Mouse (Mus musculus): ENCODE results near the gene Gripap1. TPM values are rescaled to one million over a fixed set of nuclear protein-coding genes. Genes with fewer than 3 reads are reported as not detected.
"Not testable (repeated sequence)": the region's sequence is repeated elsewhere in the genome, so short reads cannot be mapped to it uniquely, and the experiment has no call there.

The Gripap1 gene
- total RNA-seq, 2 experiments from 2014 or later: 25.1 to 25.4 TPM

DNA sequence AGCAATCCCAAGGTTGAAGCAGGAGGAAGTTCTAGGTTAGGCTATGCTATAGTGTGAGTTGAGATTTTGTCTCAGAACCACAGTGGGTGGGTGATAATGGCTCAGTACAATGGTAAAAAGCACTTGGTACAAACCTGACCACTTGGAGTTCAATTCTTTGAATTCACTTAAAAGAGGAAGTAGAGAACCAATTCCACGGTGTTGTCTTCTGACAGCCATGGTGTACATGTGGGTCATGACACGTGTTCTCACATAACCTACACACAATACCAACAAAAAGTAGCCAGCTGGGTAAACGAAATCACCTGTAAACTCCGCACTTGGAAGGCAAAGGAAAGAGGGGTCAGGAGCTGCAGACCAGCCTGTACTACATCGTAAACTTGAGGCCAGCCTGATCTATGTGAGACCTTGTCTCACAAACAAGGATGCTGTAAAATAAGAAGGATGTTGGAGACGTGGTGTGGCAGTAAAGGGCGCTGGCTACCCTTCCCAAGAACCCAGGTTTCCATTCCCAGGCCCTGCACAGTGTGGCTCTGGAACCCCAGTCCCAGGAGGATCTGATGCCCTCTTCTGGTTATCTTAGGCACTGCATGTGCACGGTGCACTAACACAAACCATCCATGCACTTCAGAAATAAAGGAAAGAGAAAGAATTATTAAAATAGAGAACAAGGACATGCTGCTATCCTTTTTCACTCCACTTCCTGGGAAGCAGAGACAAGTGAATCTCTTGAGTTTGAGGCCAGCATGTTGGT, 13.1 kb upstream of the Gripap1 start:
- intact Hi-C loops (cut with DNase I): loop anchor here (2.0 kb wide), 2 partner anchors 14 to 22 kb away; partner anchors contain the start of gene Tfe3
- DNase-seq: peak; percentile 44 to 69

- no peak for DNase-seq
- intact Hi-C loops (cut with DNase I): no loop called here
Measured at GRCm38 (mm10) chrX:7778450-7779244, 10.9 kb upstream of the Gripap1 start.

- intact Hi-C loops (cut with DNase I): no loop called here
- no peak for DNase-seq
Measured at GRCm38 (mm10) chrX:7779294-7779693, 10.3 kb upstream of the Gripap1 start.

- intact Hi-C loops (cut with DNase I): loop anchor here (10.0 kb wide), 1 partner anchor 458 kb away; no protein-coding TSS in a partner anchor
- DNase-seq: no peak
Measured at GRCm38 (mm10) chrX:7782603-7783092, 6.9 kb upstream of the Gripap1 start.

DNA sequence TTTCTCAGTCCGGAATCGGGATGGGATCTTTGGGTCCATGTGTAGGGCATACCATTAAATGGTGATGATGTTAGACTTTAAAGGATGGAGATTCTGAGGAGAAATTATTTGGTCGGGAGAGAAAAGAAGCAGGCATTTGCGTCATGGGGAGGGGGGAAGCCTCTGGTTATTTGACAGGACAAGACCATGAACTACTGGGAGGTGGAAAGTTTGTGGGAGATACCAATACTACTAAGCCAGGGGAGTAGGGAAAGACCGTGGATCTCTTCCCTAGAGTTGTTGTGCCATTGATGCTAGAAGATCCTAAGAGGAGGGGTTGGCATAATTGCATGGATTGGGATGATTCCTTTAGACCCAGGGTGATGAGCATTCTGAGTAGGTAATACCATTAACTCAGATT, 744 bp downstream of the Gripap1 start:
- intact Hi-C loops (cut with DNase I): loop anchor here (5.0 to 10.0 kb wide), 2 partner anchors 38 to 94 kb away; partner anchors contain the start of genes Ccdc120 and Slc35a2
- DNase-seq: no peak

GRCm38 (mm10) chrX:7793361-7793760, 3.8 kb downstream of the Gripap1 start:
- intact Hi-C loops (cut with DNase I): loop anchor here (5.0 to 10.0 kb wide), 2 partner anchors 41 to 91 kb away; partner anchors contain the start of genes Ccdc120 and Slc35a2

GRCm38 (mm10) chrX:7795016-7795415, 5.5 kb downstream of the Gripap1 start:
- intact Hi-C loops (cut with DNase I): loop anchor here (10.0 kb wide), 1 partner anchor 90 kb away; the partner anchor contains the start of gene Slc35a2
- peak; percentile 34 to 37 for DNase-seq

More at GRCm38 (mm10) chrX:7793361-7793760, 3.8 kb downstream of the Gripap1 start:
- DNase-seq: no peak

DNA sequence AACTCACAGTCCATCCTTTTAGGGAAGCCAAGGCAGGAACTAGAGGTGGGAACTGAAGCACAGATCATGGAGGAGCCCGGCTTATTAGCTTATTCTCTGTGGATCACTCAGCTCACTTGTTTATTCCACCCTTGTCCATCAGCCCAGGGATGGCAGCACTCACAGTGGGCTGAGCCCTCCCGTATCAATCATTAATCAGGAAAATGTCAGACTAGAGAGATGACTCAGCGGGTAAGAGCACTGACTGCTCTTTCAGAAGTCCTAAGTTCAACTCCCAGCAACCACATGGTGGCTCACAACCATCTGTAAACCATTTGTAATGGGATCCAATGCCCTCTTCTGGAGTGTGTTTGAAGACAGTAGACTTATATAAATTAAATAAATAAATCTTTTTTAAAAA, 7.8 kb downstream of the Gripap1 start:
- intact Hi-C loops (cut with DNase I): loop anchor here (10.0 kb wide), 1 partner anchor 87 kb away; the partner anchor contains the start of gene Slc35a2

GRCm38 (mm10) chrX:7802157-7802556, 12.6 kb downstream of the Gripap1 start:
- intact Hi-C loops (cut with DNase I): not testable (repeated sequence)

More for the DNA sequence above, 7.8 kb downstream of the Gripap1 start:
- DNase-seq: no peak

GRCm38 (mm10) chrX:7815016-7815415, 25.5 kb downstream of the Gripap1 start:
- DNase-seq; intact Hi-C loops (cut with DNase I): not testable (repeated sequence)

More at GRCm38 (mm10) chrX:7802157-7802556, 12.6 kb downstream of the Gripap1 start:
- not testable (repeated sequence) for DNase-seq

DNA sequence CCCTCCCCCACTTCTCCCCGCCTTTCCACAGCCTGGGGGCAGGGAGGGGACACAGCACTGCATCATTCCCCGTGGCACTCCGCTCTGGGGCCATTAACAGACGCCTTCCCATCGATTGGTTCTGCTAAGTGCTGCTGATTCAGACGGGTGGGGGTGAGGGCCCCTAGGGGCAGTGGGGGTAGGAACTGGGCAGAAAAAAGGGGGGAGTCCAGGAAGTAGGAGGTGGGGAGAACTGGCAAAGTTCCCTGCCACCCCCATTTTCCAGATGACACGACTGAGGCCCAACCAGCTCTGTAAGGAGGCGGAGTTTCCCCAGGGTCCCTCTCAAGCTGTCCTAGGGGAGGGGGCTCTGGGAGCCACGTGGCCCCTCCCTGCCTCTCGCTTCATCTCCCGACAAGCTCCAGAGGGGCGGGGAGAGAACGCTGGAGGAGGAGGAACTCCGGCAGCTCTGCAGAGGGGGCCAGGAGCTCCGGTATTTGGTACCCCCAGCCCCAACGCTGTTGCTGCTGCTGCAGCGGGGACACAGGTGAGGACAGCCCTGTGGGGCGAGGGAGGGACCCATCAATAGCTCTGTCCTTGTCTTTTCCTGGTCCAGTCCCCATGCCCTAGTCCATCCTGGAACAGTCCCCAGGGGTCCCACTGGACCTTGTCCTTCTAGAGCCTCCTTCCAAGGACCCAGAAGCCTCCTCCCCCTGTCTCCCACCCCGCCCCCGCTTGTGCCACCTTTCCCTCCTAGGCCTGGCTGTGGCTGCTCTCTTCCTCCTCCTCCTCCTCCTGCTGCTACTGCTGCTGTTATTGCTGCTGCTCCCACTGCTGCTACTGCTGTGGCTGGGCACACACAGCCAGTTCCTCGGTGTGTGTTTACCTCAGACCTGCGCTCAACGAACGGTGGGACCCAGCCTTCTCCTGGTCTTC, 32.6 kb downstream of the Gripap1 start, which contains the start of gene Kcnd1:
Gene Kcnd1 (plus strand): TSS at position 425 of the 915 bp plus-strand sequence.
- peak in 1 of 2 experiments; percentile 1 for DNase-seq
- intact Hi-C loops (cut with DNase I): no loop called here

GRCm38 (mm10) chrX:7837146-7837545, 47.6 kb downstream of the Gripap1 start:
- no peak for DNase-seq
- intact Hi-C loops (cut with DNase I): no loop called here

- intact Hi-C loops (cut with DNase I): no loop called here
- DNase-seq: no peak
Measured at GRCm38 (mm10) chrX:7840842-7841162, 51.2 kb downstream of the Gripap1 start.

- DNase-seq: peak; percentile 90
- intact Hi-C loops (cut with DNase I): no loop called here
Measured at GRCm38 (mm10) chrX:7841163-7842162, 51.9 kb downstream of the Gripap1 start, which contains the start of gene Otud5. TSS of gene Otud5 (plus strand) at chrX:7841364.

- no peak for DNase-seq
- intact Hi-C loops (cut with DNase I): no loop called here
Measured at GRCm38 (mm10) chrX:7842318-7842717, 52.8 kb downstream of the Gripap1 start.

- no peak for DNase-seq
- intact Hi-C loops (cut with DNase I): no loop called here
Measured at GRCm38 (mm10) chrX:7847845-7848244, 58.3 kb downstream of the Gripap1 start.

DNA sequence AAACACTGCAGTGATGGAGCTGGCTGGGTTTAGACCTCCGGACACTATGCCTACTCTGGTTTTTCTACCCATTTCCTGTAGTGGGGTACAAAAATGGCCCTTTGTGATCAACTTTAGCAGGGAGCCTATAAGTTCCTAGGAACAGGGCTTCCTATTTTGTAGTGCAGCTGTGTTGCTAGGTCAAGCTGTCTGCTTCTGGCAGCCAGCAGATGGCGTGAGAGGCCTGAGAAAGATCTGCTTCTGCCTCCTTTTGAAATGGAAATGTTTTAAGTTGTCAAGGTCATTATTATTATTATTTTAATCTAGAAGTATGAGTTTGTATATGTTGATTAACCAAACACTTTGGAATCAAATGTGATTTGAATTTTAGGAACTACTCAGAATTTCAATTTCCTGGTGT, 65.0 kb downstream of the Gripap1 start:
- intact Hi-C loops (cut with DNase I): loop anchor here (5.0 kb wide), 1 partner anchor 163 kb away; the partner anchor contains the start of gene Glod5
- DNase-seq: peak; percentile 26 to 33

DNA sequence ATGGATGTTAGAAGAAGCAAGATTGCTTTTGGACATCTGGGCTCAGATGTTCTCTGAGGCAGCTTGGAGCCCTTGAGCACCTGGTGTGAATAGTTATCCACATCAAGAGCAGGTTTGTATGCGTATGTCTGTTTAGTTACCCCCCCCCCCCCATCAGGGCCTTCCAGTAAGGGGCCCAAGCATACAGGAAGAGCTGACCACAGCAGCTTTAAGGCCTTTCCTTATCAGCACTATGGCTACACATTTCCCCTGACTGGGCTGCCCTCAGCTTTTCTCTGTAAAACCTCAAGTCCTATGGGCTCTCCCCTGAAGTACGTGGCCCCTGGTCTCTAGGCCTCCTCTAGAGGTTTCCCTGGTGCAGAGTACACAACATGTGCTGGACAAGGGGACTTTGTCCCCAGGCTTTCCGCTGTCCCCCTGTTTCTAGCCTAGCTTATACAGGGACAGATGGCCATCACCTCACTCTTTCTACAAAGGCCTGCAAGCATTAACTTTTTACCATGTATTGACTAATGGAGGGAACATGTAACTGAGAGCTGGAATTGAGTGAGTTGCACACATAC, 69.7 kb downstream of the Gripap1 start:
- intact Hi-C loops (cut with DNase I): no loop called here
- DNase-seq: no peak
